Mouse (Mus musculus): ENCODE data around the gene Cav3. TPM values are rescaled to one million over a fixed set of nuclear protein-coding genes. Genes with fewer than 3 reads are reported as not detected.

Gene Cav3
- 0.16 and 0.23 TPM in 2 replicates for polyA plus RNA-seq (2012; rRNA removed)

DNA sequence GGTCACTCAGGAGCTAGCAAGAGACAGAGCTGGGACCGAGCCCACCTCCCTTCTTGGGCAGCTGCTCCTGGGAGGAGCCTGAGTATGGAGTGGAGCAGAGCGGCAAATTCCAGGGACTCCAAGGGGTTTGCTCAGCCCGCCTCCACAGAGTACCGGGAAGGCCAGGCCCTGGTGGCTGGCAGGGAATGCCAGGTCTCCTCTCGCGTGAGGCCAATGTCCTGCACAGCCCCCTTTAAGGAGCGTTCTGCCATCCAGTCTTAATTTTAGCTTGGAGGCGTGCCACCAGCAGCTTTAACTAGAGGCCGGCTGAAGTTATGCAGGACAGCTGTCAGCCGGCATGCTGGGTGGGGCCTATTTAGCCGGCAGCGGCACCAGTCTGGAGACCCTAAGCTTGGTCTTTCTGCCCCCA is at the start of gene Cav3:
Gene Cav3, plus strand, starts transcription at position 165 of the 409 bp plus-strand sequence.
- TF ChIP-seq CTCF (IDR thresholded peaks at IDR 0.05; ENCODE audit: borderline replicate concordance, extremely low read depth, insufficient read depth, insufficient read length) (no peak), POLR2A (IDR thresholded peaks at IDR 0.05; ENCODE audit: borderline replicate concordance, extremely low read depth, insufficient read depth, insufficient read length, poor library complexity, severe bottlenecking) (no peak)
- DNase-seq (ENCODE audit: low read depth), result peak; percentile 22

DNA sequence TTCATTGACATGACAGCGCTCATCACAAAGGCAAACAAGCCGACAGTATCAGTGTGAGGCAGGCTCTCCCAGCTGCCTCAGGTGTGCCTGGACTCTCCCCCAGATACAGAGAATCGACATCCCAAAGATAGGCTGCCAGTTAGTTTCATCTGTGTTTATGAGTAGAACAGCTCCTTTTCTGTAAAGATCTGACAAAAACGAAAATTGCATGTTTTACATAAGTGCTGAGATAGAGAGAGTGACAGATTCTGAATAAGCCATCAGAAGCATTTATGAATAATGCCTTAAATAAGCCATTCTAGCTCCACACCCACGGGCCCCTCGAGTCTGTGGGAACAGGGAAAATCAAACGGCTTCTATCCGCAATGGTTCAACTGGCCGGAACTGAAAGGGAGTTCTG is 40.0 kb upstream of the Cav3 start:
- DNase-seq (ENCODE audit: low read depth), result peak; percentile 23
- TF ChIP-seq CTCF (IDR thresholded peaks at IDR 0.05; ENCODE audit: borderline replicate concordance, extremely low read depth, insufficient read depth, insufficient read length), result no peak
- no peak for TF ChIP-seq POLR2A (IDR thresholded peaks at IDR 0.05; ENCODE audit: borderline replicate concordance, extremely low read depth, insufficient read depth, insufficient read length, poor library complexity, severe bottlenecking)

DNA sequence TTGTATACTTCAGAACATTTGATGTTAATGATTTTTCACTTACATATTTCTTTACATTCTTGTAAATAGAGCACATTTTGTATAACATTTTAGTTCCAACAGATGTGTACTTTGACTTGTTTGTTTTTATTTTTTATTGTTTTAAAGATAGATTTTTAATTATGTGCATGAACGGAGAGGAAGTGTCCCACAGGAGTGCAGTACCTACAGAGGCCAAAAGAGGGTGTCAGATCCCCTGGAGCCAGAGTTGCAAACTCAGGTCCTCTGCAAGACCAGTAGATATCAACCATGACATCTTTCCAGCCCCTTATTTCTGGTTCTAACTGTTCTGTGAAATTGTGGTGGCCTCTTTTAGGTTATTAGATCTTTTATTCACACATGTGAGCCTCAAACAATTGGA is 38.4 kb upstream of the Cav3 start:
- no peak for DNase-seq (ENCODE audit: low read depth)

DNA sequence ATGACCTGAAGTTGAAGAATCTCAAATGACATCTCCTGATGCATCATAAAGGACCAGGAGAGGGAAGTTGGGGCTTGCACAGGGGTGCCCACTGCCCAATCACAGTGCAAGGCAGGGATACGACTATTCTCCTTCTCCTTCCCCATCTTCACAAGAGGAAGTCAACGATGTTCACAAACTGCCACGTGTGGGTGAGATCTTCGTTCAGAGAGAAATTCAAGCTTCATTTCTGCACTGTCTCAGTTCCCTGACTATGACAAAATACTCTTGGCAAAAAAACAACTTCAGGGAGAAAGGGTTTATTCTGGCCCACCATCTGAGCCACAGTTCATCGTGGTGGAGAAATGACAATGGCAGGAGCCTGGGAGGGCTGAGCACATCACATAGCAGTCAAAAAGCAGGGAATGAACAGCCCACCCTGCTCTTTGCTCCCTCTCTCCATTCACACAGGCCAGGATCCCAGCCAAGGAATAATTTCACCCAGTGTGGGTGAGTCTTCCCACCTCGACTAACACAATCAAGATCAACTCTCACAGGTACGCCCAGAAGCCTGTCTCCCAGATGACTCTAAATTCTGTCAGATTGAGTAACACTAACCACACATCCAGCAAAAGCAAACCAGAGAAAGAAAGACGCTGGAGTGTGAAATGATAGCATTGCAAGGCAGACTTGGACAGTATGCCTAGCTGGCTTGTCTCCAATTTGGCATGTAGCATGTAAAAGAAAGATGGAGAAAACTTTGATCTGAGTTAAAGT is 35.4 kb upstream of the Cav3 start:
- TF ChIP-seq POLR2A (IDR thresholded peaks at IDR 0.05; ENCODE audit: borderline replicate concordance, extremely low read depth, insufficient read depth, insufficient read length, poor library complexity, severe bottlenecking) (no peak), CTCF (IDR thresholded peaks at IDR 0.05; ENCODE audit: borderline replicate concordance, extremely low read depth, insufficient read depth, insufficient read length) (no peak)
- peak; percentile 58 for DNase-seq (ENCODE audit: low read depth)

More for the DNA sequence above, 38.4 kb upstream of the Cav3 start:
- TF ChIP-seq CTCF (IDR thresholded peaks at IDR 0.05; ENCODE audit: borderline replicate concordance, extremely low read depth, insufficient read depth, insufficient read length) (no peak), POLR2A (IDR thresholded peaks at IDR 0.05; ENCODE audit: borderline replicate concordance, extremely low read depth, insufficient read depth, insufficient read length, poor library complexity, severe bottlenecking) (no peak)

DNA sequence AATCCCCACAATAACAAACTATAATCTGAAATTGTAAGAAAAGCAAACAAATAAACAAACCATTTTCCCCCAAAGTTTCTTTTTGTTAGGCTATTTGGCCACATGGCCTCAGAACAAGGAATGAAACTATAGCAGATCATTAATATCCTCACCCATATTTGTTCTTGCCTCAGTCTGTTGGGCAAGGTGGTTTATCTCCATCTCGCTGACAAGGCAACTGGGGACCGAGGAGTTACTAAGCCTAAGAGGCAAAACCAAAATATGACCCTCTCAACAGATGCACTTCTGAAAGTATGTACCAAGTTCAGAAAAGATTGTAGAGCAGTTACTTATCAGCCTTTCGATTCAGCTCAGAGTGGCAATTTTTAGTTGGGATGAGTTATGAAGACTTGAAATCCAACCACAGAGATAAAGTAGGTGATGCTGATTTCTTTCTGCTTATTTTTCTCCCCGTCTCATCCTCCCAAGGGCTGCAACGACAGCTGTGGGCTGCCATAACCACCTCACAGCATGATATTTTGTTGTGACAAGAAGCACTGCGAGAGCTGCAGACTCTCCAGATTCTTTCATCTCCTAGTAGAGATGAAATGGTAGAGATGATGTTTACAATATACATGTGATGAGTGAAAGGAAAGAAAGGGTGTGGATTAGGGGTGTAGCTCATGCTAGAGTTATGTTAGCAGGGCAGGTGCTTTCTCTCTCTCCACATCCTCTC is 33.1 kb upstream of the Cav3 start:
- DNase-seq (ENCODE audit: low read depth), result no peak

DNA sequence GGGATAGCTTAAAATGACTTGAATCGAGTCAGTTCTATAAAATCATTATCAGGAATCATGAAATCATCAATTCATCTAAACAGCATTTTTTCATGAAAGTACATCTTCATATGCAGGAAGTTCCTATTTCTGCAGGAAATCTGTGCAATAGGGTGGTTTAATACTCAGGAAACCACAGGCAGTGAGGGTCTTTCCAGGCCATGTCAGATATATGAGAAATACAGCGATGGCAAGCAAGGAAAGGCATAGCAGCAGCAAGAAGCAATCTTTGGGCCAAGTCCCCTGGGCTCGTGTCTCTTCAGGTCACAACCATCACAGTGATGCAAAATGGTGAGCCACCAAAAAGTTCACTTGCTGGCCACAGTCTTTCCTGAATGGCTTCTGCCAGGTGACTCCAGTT is 13.6 kb upstream of the Cav3 start:
- TF ChIP-seq POLR2A (IDR thresholded peaks at IDR 0.05; ENCODE audit: borderline replicate concordance, extremely low read depth, insufficient read depth, insufficient read length, poor library complexity, severe bottlenecking) (no peak), CTCF (IDR thresholded peaks at IDR 0.05; ENCODE audit: borderline replicate concordance, extremely low read depth, insufficient read depth, insufficient read length) (no peak)
- DNase-seq (ENCODE audit: low read depth), result no peak

More for the DNA sequence above, 33.1 kb upstream of the Cav3 start:
- TF ChIP-seq CTCF (IDR thresholded peaks at IDR 0.05; ENCODE audit: borderline replicate concordance, extremely low read depth, insufficient read depth, insufficient read length) (no peak), POLR2A (IDR thresholded peaks at IDR 0.05; ENCODE audit: borderline replicate concordance, extremely low read depth, insufficient read depth, insufficient read length, poor library complexity, severe bottlenecking) (no peak)

DNA sequence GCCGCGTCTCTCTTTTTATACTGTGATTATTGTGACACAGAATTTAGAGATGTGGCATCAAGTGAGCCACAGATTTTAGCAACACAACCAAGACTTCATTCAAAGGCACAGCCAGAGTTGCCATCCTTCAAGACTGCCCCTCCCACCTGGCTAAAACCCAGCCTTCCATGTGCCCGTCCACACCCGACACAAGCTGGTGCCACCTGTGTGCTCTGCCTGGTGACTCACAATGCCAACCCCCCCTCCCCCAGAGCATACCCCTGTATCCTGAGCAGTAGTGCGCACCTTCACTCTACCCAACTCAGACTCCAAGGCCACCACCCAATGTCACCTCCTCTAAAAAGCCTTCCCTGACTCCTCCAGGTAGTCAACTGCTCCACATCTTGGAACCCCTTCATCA is 2.2 kb downstream of the Cav3 start:
- no peak for TF ChIP-seq CTCF (IDR thresholded peaks at IDR 0.05; ENCODE audit: borderline replicate concordance, extremely low read depth, insufficient read depth, insufficient read length)
- no peak for TF ChIP-seq POLR2A (IDR thresholded peaks at IDR 0.05; ENCODE audit: borderline replicate concordance, extremely low read depth, insufficient read depth, insufficient read length, poor library complexity, severe bottlenecking)
- no peak for DNase-seq (ENCODE audit: low read depth)

DNA sequence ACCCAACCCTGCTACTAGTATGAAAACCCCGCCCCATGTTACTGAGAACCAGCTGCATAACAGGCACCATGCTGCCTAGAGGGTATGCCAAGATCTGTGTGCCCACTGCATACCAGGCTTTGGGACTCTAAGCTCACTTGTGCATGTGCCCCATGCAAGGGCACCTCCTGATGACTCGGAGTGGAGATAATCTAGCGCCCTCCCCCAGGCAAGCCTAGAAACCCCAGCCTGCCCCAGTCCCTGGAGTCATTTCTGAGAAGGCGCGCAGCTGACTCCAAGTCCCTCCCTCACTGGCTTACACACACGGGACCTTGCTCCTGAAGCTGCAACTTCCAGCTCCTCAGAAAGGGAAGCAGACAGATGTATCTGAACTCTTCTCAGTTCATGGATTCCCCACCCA is 4.0 kb downstream of the Cav3 start:
- TF ChIP-seq CTCF (IDR thresholded peaks at IDR 0.05; ENCODE audit: borderline replicate concordance, extremely low read depth, insufficient read depth, insufficient read length) (no peak), POLR2A (IDR thresholded peaks at IDR 0.05; ENCODE audit: borderline replicate concordance, extremely low read depth, insufficient read depth, insufficient read length, poor library complexity, severe bottlenecking) (no peak)
- DNase-seq (ENCODE audit: low read depth), result no peak

DNA sequence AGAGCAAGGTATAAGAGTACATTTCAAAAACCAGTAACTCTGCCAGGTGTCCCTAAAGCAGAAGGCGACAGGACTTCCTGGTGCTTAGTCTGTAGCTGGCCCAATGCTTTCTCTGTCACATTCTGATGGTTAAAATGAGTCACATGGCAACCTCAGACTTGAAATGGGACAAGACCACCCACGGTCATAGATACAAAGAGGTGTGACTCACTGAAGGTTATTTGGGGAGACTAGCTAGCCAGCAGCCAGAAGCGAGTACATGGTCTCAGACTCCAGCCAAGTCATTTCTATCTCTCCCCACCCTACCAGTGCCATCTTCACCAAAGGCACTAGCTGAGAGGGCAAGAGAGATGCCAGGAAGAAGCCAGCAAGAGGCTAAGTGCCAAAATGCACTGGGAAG is 6.1 kb downstream of the Cav3 start:
- TF ChIP-seq POLR2A (IDR thresholded peaks at IDR 0.05; ENCODE audit: borderline replicate concordance, extremely low read depth, insufficient read depth, insufficient read length, poor library complexity, severe bottlenecking) (no peak), CTCF (IDR thresholded peaks at IDR 0.05; ENCODE audit: borderline replicate concordance, extremely low read depth, insufficient read depth, insufficient read length) (no peak)
- no peak for DNase-seq (ENCODE audit: low read depth)

DNA sequence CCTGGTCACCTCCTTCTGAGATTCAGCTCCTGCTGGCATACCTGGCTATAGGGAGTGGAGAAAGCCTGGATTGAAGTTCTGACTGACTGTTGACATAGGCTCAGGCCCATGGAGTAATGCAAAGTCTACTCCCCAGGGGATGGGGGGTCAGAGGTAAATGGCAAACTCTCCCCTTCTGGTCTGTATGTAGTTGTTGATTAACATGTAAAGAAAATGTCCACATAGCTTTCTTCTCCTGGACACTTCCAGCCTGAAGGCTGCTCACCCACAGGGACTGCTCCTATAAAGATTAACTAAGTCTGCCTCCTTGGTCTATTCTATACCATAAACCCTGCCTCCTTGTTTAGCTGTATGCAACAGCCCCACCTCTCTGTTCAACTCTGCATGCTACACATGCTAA is 6.7 kb downstream of the Cav3 start:
- no peak for TF ChIP-seq POLR2A (IDR thresholded peaks at IDR 0.05; ENCODE audit: borderline replicate concordance, extremely low read depth, insufficient read depth, insufficient read length, poor library complexity, severe bottlenecking)
- TF ChIP-seq CTCF (IDR thresholded peaks at IDR 0.05; ENCODE audit: borderline replicate concordance, extremely low read depth, insufficient read depth, insufficient read length), result no peak

DNA sequence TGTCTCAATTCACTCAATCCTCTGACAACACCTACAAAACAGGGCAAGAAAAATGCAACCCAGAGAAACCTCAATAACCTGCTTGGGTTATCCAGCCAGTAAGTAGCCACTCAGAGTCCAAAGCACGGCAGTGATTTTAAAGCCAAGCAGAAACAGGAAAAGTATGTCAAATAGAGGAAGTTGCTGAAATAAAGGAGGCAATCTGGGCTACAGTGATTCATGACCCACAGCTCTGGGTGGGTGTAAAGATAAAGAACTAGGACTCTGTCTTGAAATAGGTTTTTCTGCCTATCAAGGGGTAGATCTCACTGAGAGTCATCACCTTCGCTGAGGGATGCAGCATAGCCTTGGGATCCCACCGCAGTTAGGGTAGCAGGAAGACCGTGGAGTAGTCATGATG is 12.3 kb downstream of the Cav3 start:
- DNase-seq (ENCODE audit: low read depth), result no peak
- TF ChIP-seq POLR2A (IDR thresholded peaks at IDR 0.05; ENCODE audit: borderline replicate concordance, extremely low read depth, insufficient read depth, insufficient read length, poor library complexity, severe bottlenecking) (no peak), CTCF (IDR thresholded peaks at IDR 0.05; ENCODE audit: borderline replicate concordance, extremely low read depth, insufficient read depth, insufficient read length) (no peak)

More for the DNA sequence above, 6.7 kb downstream of the Cav3 start:
- no peak for DNase-seq (ENCODE audit: low read depth)
